Mouse (Mus musculus) megakaryocyte, adult 5-6 weeks (primary cell): ENCODE data around the gene Retreg3. TPM values are rescaled to one million over a fixed set of nuclear protein-coding genes. Genes with fewer than 3 reads are reported as not detected.
"Not testable (repeated sequence)": the region's sequence is repeated elsewhere in the genome, so short reads cannot be mapped to it uniquely, and the experiment has no call there.

Experiments
- ATAC-seq: 2 replicates; pipeline ENCODE4 v1.8.0; 2016; ENCODE audit warnings: mild to moderate bottlenecking, inconsistent platforms; ENCODE audit not compliant: poor library complexity, severe bottlenecking
- total RNA-seq, 2 experiments: library from RNA; stranded (forward) in 1 of 2; stranded (reverse) in 1 of 2; fragments of 153-499, 151-499 nt in 1 of 2; fragments of 221-1000, 200-1000 nt in 1 of 2; gene quantifications; 2 replicates each; pipeline versions ENCODE4 v1.2.3 to v1.2.4; 2015 to 2017

Gene Retreg3
- total RNA-seq, 2 experiments from 2014 or later: 15.9 to 53.1 TPM

DNA sequence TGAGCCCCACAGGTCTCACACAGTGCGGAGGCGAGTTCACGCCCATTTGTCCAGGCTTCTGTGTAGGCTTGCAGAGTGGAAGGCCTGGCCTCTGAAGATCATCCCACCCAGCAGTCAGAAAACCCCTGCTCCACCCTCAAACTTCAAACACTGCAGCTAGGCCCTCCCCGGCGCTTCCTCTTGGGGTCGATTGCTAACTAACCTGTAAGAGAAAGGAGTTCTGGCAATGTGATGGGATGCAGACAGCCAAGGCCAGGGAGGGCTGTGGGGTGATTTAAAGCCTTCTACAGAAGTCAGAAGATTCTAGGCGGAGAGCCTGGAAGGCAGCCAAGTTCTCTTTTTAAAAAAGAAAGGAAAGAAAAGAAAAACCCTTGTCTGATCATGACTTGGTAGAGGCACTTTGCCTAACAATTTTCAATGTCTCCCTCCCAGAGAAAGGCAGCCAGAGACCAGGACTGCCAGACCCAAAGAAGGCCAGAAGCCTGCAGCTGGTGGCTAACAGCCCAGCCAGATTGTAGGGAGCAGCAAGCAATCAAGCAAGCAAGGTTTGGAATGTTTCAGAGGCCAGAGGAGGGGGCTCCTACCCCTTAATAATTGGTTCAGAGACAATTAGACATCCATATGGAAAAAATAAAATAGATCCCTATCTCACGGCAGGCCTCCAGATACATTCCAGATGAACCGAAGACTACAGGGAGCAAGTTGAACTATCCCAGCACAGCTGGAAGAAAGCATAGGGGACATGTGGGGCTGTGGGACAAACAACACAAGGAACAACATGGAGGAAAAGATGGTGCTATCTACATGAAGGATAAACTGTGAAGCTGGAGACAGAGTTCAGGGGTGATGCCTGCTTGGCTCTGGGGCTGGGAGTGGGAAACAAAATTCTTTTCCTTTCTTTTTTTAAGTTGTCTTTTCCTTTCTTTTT lies 29.7 kb upstream of the Retreg3 start:
- ATAC-seq: no peak

GRCm38 (mm10) chr11:101148751-101149150 lies 29.1 kb upstream of the Retreg3 start:
- ATAC-seq: no peak

- ATAC-seq: no peak
Measured at GRCm38 (mm10) chr11:101146377-101146776, 26.7 kb upstream of the Retreg3 start.

DNA sequence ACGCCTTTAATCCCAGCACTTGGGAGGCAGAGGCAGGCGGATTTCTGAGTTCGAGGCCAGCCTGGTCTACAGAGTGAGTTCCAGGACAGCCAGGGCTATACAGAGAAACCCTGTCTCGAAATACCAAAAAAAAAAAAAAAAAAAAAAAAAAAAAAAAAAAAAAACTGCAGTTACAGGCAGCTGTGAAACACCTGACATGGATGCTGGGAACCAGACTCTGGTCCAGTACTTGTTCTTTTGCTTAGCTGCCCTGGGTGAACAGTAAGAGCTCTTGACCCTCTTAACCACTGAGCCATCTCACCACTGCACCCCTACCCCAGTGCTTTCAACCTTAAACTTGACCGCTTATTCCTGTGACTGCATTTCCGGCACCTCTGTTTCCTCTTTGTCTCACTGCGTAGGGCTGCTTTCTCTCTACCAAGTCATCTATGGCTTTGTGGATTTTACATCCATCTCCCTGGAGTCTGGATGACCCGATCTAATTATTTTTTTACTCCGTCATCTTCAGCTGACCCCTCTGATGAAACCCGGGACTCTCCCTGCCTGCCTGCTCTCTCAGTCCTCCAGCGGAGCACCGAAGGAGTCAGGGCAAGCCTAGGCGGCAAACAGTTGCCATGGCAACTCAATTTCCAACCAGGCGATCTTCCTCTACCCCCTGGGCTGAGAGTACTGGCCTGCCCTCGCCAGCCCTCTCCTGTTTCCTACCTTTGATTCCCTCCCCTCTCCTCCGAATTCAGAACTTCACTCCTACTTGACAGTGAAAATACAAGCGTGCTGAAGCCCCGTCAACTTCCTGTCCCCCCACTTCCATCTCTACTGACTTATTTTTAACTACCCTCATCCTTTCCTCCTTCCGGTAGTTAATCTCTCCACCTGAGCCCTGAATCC lies 23.9 kb upstream of the Retreg3 start:
- ATAC-seq: peak; percentile 74

DNA sequence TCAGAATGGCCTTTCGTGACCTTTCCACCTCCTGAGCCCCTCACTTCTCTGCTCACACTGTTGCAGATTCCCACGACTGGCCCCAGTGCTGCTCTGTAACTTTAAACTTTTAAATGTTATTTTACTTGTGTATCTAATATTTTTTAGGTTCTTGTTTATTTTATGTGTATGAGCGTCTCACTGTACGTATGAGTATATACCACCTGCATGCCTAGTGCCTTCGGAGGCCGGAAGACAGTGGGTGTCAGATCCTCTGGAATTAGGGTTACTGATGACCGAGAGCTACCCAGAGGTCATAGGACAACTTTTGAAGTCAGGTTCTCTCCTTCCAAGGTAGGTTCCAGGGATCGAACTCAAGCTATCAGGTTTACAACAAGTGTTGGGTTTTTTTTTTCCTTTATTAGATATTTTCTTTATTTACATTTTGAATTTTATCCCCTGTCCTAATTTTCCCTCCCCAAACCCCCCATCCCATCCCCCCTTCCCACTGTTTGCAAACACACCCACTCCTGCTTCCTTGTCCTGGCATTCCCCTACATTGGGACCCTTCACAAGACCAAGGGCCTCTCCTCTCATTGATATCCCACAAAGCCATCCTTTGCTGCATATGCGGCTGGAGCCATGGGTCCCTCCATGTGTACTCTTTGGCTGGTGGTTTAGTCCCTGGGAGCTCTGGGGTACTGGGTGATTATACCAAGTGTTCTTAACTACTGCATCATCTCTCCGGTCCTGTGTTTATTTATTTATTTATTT lies 22.7 kb upstream of the Retreg3 start:
- ATAC-seq: no peak

DNA sequence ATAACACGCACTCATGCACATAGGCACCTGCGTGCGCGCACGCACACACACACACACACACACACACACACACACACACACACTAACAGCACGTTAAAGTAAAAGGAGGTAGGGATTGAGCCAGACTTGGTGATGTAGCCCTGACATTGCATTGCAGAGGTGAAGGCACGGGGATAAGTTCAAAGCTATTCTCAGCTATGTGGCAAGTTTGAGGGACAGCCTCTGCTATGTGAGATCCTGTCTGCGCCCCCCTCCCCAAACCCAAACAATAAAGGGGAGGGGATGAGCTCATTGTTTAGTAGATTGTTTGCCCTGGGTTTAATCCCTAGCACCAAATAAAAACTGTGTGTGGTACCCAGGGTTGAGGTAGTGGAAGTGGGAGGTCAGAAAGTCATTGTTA lies 21.4 kb upstream of the Retreg3 start:
- ATAC-seq: no peak

DNA sequence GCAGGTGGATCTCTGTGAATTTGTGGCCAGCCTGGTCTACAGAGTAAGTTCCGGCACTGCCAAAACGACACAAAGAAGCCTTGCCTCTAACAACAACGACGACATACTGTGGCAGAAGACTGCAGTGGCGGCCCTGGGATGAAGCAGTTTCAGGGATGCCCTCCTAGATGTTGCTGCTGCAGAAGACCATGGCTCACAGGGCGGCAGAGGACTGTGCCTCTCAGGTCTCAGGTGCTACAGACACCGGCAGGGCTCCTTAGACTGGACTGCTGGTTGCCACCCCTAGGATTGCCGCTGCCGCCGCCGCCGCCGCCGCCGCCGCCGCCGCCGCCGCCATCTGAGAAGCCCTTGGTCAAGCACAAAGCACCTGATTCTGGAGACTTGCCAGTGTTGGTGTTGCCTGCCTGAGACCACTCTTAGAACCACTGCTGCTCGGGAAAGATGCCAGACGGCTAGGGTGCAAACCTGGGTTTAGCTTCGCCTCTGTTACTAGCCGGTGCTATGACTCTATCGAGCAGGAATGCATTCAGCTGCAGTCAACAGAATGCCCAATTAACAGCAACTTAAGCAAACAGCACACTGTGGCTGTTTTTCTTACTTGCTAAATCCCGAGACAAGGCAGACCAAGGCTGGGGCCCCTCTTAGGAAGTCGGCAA lies 20.6 kb upstream of the Retreg3 start:
- ATAC-seq: no peak

DNA sequence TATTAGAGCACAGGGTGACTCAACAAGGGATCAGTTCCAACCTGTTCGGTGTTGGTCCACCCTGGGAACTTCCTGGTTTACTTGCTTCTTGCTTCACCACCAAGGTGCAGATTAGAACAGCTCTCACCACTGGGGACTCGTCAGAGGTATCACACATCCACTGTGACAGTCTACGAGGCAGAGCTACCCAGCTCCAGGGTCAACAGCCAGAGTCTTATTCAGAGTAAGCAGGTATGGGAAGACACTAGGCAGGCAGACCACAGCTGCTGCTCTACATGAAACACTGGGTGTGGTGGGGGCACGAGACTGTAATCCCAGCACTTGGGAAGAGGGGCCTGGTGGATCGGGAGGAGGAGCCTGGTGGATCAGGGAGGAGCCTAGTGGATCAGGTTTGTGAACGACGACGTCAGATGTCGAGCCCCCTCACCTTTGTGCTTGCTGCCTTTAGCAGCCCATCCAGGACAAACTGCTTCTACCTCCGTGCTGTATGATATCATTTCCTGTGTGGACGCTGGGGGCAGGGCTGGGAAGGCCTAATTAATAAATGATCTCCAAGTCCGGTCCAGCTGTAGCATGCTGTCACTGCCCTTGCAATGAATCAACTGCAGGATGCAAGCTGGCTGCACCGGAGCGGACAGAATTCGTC lies 19.0 kb upstream of the Retreg3 start:
- ATAC-seq: 0 out of 2 replicates have a peak, but pooled peaks have one; percentile 18

- ATAC-seq: no peak
Measured at GRCm38 (mm10) chr11:101137000-101137399, 17.3 kb upstream of the Retreg3 start.

DNA sequence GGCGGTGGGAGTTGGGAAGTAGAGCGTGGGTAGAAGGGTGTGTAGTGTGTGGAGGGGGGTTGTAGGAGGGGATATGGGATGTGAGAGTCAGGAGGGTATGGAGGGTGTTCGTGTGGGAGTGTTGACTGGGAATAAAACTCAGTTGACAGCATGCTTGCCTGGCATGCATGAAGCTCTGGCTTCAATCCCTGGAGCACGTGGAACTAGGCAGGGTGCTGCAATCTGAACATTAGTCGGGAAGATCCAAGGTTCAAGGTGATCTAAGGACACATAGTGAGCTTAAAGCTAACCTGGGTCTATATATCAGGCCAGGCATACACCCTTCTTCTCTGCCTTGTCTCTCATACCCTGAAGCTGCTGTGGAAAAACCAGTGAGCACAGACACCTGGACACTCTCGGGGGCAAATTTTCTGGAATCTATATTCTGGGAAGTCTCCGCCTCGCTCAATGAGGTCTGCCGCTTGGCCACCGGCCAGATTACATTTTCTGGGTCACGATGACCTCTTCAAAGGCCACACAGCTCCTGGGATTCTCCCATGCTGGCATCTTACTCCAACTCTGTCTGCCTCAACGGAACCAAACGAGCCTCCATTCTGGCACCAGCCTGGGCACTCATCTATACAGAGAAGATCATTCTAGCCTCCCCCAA lies 14.6 kb upstream of the Retreg3 start:
- ATAC-seq: no peak

DNA sequence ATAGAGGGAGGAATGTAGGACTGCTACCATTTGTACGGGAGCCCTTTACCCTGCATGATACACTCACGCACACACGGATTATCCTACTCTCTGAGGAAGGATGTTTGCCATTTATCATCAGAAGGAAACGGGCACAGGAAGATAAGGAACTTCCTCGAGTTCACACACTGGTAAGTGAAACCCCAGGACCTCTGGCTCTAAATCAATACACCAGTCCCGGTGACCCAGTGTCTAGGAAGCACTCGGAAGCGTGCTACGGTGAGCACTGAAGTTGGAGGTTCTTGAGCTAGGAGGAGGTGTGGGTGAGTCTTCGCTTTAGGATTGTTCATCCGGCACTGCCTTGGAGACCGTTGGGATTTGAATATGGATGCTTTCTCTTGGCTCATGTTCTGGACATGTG lies 13.3 kb upstream of the Retreg3 start:
- no peak for ATAC-seq

DNA sequence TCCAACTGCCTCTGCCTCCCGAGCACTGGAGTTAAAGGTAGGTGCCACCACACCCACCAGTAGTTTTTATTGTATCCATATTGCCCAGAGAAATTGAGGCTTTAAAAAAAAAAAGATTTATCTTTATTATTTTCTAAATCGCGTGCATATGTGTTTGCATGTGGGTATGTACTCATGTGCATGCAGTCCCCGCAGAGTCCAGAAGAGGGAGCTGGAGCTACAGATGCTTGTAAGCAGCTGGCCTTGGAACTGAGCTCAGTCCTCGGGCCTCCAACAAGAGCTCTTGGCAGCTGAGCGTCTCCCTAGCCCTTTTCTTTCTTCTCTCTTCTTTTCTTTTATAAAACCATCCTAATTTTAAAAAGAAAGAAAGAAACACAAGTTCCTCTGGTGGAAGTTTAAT lies 12.0 kb upstream of the Retreg3 start:
- ATAC-seq: no peak

DNA sequence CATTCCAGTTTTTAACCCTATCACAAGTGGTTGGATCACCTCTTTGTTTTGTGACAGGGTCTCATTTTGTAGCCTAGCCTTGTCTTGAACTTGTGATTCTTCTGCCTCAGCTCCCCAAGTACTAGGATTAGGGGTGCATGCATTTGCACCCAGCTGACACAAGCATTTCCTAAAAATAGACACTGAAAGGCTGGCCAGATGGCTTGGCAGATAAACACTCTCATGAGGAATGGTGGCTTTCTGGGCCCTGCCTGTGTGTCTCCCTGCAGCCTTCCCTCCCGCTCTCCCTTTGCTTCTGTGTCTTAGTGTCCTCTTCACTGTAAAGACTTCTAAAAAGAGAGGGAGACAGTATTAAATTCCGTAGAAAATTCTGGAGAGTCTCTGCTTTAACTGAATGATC lies 11.5 kb upstream of the Retreg3 start:
- no peak for ATAC-seq

DNA sequence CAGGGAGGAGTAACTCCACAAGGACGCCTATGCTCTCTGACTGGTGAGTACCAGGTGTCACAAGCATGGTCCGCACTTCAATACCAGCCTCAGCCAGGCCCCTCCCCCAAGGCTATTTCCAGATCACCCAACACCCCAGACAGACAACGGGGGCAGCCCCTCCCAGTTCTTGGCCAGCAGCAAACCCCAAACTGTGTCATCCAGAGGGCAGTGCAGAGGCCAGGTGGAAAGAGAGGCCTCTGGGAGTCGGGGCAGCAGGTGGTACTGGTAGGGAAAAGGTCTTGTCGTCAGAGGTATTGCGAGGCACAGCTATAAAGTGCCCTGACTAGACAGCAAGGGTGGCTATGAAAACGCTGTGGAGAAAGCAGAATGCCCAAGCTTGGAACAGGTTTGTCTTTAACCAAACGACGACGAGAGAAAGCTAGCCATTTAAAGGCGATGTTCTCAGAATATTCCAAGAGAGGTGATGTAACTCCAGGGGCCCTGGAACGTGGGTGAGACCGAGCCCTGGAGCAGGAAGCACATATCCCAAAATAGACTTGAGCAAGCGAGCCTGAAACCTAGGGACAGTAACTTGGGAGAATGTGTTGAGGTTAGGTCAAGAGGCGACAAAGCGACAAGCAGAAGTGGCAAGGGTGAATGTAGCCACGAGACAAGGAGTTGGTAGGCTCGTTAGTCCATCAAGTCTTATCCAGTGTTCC lies 10.5 kb upstream of the Retreg3 start:
- no peak for ATAC-seq

GRCm38 (mm10) chr11:101128996-101129577 lies 9.4 kb upstream of the Retreg3 start:
- ATAC-seq: no peak

DNA sequence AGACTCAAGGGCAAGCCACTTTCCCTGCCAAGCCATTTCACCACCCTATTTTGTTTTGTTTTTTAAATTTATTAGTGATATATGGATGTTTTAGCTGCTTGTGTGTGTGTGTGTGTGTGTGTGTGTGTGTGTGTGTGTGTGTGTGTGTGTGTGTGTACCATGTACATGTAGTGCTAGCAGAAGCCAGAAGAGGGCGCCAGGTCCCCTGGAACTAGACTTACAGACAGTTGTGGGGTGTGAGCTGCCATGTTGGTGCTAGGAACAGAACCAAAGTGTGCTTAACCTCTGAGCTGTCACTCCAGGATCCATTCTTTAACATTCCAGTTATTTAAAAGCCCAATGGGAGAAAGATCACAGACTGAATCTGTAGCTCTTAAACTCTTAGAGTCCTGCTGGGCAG lies 7.4 kb upstream of the Retreg3 start:
- ATAC-seq: no peak

DNA sequence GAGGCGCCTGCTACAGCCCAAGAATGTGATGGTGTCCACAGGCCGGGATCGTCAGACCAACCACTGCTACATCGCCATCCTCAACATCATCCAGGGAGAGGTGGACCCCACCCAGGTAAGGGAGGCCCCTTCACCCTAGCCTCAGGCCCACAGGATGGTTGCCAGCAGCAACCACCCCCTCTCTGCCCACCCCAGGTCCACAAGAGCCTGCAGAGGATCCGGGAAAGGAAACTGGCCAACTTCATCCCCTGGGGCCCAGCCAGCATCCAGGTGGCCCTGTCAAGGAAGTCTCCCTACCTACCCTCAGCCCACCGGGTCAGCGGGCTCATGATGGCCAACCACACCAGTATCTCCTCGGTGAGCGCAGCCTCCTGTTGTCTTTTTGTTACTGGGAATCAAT lies 5.3 kb upstream of the Retreg3 start:
- not testable (repeated sequence) for ATAC-seq

- ATAC-seq: not testable (repeated sequence)
Measured at GRCm38 (mm10) chr11:101124494-101124893, 4.8 kb upstream of the Retreg3 start.
